Mouse (Mus musculus) granulocyte monocyte progenitor cell, adult 5-6 weeks (primary cell): ENCODE measurements around the gene Decr2. TPM values are rescaled to one million over a fixed set of nuclear protein-coding genes. Genes with fewer than 3 reads are reported as not detected.
"Not testable (repeated sequence)": the region's sequence is repeated elsewhere in the genome, so short reads cannot be mapped to it uniquely, and the experiment has no call there.

Source experiments
- ATAC-seq: replicated peaks from 2 replicates; pipeline ENCODE4 v1.8.0; 2016; ENCODE audit warnings: mild to moderate bottlenecking, moderate TSS enrichment, inconsistent platforms; ENCODE audit not compliant: poor library complexity, severe bottlenecking
- total RNA-seq, 2 experiments: library from RNA; stranded (forward) in 1 of 2; stranded (reverse) in 1 of 2; fragments of 200-712, 200-1000 nt in 1 of 2; fragments of >200 nt in 1 of 2; fragmentation: Nextera tagmentation in 1 of 2; gene quantifications; 2 replicates each; pipeline ENCODE4 v1.2.3; 2014 to 2017

The Decr2 gene
- total RNA-seq, 2 experiments from 2014 or later: 5.7 to 17.0 TPM

DNA sequence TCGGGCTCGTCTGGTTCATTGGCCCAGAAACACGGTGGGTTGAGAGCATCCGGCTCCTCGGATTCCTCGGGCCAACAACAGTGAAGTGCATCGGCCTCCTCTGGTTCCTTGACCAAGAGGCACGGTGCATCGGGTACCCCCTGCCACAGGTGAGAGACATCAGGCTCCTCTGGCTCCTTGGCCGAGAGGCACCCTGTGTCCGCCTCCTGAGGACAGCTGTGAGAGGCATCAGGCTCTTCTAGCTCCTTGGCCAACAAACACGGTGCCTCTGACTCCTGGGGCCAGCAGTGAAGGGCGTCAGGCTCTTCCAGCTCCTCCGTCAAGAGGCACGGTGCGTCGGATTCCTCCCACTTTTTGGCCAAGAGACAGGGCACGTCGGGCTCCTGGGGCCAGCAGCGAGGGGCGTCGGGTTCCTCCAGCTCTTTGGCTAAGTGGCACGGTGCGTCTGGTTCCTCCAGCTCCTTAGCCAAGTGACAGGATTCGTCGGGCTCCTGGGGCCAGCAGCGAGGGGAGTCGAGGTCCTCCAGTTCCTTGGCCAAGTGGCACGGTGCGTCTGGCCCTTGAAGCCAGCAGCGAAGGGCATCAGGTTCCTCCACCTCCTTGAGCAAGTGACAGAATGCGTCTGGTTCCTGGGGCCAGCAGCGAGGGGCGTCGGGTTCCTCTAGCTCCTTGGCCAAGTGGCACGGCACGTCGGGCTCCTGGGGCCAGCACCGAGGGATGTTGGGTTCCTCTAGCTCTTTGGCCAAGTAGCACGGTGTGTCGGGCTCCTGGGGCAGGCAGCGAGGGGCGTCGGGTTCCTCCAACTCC, 21.9 kb downstream of the Decr2 start:
- peak; percentile 30; the same call in 1 of the 2 replicates for ATAC-seq

DNA sequence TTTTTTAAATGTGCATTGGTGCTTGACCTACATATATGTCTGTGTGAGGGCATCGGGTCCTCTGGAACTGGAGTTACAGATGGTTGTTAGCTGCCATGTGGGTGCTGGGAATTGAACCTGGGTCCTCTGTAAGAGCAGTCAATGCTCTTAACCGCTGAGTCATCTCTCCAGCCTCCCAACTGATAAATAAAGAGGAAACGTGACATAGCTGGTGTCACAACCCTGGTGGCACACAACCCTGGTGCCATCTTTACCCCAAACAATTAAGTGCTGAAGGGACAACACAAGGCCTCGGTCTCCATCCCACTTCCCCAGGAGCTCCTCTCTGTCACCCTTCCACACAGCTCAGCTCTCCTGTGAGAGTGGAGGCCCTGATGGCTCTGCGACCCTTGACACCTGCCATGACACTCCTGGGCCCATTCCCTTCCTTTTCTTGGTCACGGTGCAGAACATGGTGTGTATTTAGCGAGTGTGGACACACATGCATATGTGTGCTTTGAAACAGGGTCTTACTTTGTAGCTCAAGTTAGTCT, 23.6 kb downstream of the Decr2 start:
- no peak for ATAC-seq

DNA sequence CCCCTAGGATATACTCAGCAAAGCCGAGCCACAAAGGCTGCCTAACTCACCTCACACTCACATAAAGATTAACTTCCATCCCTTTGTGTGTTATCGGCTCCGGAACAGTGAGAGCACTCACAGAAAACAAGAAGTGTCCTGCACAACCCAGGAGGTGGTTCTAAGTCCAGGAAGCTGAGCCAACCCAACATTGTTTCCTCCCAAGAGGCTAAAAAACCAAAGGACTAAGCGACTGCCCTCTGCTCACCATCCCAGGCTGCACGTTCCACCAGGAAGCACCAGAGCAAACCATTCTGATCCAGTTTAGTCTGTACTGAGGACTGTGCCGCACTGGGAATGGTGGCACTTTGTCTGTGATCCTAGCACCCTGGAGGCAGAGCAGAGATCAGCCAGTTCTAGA, 25.2 kb downstream of the Decr2 start:
- ATAC-seq: no peak

DNA sequence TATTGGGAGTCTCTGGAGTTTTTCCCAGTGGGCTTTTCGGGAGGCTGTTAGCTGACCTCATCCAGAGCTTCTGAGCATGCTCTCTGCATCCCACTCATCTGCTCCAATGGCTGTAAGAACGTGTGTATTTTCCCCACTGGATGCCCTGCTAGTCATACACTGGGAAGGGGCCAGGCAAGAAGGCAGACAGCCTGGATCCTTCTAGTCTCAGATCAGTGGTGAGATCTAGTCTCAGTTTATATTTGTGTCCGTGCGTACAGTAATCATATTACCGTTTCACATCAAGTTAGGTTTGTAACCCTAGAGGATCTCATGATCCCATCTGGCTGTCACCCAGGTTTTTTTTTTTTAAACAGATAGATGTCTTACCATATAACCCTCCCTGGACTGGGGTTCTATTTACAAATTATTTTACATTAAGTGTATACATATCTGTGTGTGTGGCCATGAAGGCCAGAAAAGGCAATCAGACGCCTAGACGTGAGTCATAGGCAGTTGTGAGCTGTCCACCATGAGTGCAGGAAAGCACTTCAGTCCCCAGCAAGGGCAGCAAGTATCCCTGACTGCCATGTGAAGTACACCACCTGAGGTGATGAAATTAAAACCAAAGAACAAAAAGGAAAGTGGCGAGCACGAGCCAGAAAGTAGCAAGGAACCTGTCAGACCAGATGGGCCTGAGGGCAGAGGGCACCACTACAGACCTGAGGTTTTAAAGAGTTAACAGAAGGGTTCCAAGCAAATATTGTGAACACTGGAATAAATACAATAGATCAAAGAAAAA, 32.2 kb downstream of the Decr2 start:
- no peak for ATAC-seq

DNA sequence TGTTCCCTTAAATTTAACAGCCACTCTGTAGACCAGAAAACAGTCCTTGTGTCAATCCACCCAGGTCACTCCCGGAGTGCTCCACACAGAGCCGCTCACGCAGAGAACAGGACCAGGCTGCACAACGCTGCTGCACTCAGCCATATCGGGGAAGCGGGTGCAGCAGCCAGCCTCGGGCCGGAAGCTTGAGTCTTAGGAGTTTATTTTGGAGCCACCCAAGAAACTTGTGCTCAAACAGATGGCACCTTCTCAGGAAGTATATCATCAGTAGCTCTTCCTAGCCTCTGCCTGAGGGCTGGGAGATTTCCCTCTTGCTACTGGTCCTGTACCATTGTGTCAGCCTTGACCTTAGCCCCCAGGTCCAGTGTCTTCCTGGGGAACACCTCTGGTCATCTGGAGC, 32.9 kb downstream of the Decr2 start:
- ATAC-seq: no peak

DNA sequence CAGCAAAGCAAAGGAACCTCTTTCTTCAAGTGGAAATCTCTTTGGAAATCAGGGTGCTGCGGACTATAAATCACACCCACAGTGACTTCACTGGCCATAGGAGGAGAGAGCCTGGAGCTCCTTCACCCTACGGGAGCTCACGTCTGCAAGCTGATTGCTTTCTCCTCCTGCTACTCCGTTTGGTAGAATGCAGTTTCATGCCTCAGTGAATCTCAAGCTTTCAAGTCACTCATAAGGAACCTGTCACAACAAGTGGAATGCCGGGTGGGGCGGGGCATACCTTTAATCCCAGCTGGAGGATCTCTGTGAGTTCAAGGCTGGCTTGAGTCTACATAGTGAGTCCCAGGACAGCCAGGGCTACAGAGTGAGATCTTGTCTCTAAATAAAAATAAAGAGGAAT, 35.0 kb downstream of the Decr2 start:
- ATAC-seq: no peak

DNA sequence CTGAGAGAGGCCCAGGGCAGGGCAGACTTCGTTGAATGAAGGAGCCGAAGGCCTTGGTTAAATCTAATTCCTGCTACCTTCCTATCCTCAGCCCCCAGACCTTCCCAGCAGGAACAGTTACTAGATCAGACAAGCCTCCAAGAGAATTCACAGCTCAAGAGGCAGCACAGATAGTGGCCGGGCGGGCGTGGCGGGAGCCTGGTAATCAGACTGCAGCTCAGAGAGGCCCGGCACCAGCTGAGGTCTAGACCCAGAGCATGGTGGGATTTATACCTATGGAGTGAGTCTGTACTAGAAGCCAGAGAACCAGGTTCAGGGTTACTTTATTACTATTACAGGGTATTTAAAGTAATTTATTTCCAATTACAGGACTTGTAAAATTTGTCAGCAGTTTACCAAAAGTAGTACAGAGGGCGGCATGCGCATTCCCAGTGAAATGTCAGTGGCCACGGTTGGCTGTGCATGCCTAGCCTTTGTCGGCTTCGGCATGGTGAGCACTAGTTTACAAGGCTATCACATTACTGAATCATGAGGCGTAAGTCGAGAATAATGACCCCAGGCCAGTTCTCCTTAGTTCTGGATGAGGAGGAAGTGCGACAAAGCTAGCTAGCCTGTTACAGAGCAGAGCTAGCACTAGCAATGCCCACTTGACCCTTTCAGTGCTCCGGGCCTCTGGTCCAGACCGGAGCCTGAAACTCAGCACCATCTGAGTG, 35.8 kb downstream of the Decr2 start:
- no peak for ATAC-seq

DNA sequence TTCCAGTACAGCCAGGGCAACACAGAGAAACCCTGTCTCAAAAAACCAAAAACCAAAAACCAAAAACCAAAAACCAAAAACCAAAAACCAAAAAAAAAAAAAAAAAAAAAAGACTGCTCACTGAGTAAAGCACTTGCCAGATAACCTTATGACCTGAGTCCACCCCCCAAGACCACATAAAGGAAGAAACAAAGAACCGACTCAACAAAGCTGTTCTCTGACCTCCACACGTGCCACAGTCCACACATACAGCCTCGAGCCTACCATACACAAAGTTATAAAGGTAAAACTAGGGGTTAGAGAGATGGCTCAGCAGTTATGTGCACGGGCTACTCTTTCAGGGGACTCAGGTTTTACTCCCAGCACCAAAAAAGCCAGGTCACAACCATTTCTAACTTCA, 37.4 kb downstream of the Decr2 start:
- no peak for ATAC-seq

DNA sequence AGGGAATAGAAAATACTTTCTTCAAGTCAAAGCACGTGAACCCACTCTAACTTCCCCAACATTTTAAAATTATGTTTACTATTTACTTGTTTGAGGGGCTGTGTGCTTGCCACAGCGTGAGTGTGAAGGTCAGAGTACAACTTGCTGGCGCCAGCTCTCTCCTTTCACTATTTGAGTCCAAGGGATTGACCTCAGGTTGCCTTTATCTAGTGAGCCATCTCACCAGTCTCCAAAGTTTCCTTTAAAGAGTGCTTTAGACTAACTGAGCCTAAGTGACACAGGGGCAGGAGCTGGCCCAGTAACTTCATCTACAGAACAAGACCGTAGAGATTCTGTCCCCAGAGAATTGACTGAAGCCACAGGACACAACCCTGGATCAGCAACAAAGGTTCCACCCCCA, 38.1 kb downstream of the Decr2 start:
- ATAC-seq: no peak

DNA sequence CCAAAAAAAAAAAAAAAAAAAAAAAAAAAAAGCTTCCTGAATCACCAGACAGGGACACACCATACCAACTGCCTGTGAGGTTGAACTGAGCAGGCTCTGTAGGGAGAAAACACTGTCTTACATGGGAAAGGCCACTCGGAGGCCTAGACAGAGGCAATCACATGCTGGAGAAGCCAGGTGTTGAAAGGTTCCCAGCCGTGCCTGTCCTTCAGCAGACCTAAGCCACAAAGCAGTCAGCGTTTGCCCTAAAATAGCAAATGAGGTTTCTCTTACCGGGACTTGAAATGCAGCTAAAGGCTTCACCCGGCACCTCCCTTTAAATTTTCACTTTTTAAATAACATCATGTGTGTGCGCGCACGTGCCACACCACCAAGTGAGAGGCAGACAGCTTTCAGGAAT, 42.0 kb downstream of the Decr2 start:
- ATAC-seq: no peak

DNA sequence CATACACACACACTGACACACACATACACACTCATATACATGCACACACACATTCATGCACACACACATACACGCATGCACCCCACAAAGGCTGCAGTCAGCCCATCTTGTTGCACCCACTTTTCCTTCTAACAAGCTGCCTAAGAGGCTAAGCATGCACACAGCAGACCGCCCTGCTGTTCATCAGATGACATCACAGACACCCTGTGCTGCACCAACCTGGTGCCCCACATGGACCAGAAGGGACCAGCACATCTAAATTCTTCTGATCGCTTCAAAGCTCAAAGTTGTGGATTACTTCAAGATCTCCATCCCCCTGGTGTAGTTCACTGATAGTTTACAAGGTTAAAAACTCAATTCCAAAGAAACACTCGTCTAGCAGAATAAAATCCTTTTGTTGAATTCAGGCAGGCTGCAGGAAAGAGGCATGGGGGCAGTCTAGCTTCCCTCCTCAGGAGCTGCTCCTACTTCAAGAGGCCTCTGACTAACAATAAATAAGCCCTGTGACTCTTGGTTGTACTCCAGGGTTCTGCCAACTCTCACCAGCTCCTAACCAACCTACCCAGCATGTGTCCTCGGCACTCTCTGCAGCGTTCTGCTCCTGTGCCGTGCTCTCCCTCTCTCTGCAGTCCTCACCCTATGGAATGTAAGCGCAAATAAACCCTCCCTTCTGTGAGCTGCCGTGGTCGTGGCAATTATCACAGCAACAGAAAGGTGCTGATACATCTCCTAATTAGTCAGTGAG, 43.7 kb downstream of the Decr2 start:
- no peak for ATAC-seq

DNA sequence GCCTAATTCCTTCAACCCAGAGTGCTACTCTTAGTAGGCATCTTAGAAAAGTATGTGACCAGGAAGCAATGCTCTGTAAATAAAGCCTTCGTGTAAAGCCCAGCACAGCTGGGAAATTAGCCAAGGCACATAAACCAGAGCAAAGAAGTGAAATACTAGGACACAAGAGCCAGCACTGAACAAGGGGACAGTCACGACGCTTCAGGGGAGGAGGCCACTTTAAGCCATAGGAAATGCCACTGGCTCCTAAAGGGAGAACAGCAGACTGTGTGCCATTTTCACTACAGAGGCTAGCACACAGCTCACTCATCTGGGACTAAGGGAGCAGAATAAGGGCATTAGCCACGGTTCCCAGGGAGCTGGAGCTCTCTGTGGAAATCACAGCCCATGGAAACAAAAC, 44.9 kb downstream of the Decr2 start:
- ATAC-seq: no peak

DNA sequence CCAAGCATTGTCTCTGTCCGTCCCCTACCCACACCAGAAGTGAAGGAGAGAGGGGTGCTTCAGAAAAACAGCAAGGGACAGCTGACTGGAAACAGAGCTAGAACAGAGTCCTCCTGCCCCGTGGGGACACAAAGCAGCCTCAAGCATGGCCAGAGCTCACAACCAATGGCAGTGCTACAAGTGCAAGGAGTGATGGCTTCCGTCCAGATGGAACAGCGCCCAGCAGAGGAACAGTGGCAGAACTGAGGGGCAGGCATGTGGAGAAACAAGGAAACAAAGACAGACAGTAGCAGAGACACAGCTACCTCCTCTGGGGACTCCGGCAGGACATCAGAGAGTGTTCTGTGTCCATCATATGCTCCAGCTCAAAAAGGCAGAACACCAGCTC, 46.9 kb downstream of the Decr2 start:
- no peak for ATAC-seq

DNA sequence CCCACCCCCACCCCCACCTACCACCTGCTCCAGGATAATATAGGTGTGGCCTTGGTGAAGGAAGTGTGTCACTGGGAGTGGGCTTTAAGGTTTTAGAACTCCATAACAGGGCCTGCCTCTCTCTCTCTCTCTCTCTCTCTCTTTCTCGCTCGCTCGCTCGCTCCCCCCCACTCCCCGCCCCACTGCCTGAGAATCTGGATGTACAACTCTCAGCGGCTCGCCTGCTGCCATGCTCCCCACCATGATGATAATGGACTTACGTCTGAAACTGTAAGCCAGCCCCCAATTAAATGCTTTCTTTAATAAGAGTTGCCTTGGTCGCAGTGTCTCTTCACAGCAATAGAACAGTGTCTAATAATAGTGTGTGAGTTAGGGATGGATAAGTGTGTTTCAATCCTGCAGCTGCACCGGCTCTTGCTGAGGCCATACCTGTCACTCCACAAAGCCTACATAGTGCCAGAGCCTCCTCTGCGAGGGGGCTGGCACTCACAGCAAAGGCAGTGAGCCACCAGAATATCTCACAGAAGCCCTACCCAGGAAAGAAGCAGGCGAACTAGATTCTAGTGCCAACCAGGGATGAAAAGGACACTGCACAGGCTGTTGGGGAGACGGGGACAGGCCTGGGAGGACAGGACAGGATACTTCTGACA, 47.4 kb downstream of the Decr2 start:
- no peak for ATAC-seq

DNA sequence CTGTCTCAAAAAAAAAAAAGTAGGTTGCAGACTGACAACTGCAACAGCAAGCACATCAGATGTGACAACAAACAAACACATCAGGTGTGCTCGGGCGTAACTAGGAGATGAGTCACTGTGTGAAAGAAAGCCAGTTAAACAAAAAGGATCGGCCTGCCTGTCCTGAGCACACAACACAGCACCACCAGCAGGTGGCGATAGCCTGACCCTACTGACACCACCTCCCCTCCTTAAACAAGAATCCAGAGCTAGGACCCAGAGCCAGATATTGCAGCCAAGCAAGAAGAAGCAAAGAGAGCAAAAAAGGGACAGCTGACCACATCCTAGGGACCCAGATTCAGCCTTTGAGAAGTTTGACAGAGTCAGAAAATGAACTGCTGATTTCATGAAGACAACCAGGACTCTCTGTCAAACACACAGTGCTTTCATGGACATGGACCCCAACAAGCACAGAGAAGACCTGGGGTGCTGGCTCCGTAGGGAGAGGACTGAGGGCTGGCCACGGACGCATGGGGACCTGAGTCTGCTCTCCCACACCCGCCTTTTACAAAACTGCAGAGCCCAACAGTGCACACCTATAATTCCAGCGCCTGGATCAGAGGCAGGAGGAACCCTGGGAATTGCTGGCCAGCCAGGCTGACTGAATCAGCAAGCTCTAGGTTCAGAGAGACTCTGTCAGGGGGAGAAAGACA, 48.9 kb downstream of the Decr2 start:
- ATAC-seq: peak; percentile 76

DNA sequence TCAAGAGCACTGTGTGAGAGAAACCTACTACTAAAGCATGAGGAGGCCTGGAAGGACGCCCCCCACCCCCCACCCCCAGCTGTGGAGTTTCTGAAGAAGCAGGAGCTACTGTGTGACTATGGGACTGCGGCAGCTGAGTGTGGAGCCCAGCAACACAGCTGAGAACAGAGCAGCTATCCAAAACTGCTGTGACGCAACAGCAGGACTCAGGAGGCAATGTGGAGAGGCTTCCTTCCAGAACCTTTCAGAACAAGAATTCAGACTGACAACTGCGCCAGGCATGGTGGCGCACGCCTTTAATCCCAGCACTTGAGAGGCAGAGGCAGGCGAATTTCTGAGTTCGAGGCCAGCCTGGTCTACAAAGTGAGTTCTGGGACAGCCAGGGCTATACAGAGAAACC, 49.4 kb downstream of the Decr2 start:
- ATAC-seq: not testable (repeated sequence)

DNA sequence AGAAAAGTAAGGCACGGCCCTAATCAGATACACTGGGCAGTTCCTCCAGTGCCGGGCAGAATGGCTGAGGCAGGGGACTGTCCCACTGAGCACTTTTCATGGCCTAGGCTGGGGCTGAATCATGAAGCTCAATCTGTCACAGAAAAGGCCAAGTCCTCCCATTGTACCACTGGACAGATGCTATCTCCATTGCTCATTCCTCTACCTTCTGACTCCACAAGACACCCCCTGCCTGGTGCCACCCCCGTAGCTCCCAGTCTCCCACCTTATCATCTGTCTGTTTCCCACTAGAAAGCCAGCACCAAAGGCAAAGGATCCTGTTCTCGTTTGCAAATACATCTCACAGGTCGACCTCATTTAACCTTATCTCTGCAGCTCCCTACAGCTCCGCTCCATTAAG, 58.1 kb downstream of the Decr2 start:
- no peak for ATAC-seq

DNA sequence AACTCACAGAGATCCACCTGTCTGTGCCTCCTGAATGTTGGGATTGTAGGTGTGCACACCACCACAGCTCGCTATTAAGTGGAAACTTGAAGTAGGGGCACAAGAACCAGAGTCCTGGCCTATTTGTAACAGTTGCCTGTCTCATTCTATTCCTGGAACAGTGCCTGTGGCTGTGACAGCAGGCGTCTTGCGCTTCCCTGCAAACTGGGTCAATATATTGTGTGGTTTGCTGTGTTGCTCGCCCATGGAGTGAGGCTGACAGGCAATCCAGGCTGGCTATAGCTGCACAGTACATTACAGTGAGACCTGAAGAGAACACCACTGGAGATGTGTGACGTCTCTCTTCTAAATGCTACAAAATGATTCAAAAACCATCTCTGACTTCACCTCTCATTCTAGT, 58.6 kb downstream of the Decr2 start:
- ATAC-seq: no peak
